Mouse (Mus musculus) embryonic fibroblast, embryonic 13.5 days (primary cell): Measurements from ENCODE around the gene Gmfg. TPM values are rescaled to one million over a fixed set of nuclear protein-coding genes. Genes with fewer than 3 reads are reported as not detected.

Experiments used
- H3K27ac ChIP-seq: 2 replicates; pipeline ENCODE4 v1.5.1; 2012; ENCODE audit warnings: low read length, control low read depth, inconsistent platforms; ENCODE audit not compliant: insufficient read depth
- H3K4me1 ChIP-seq: 2 replicates; pipeline ENCODE4 v1.6.1; 2011; ENCODE audit warnings: low read length; ENCODE audit not compliant: control insufficient read depth, insufficient read depth
- H3K4me3 ChIP-seq: 2 replicates; pipeline ENCODE4 v1.5.1; 2011; ENCODE audit warnings: mild to moderate bottlenecking, control low read depth, low read length; ENCODE audit not compliant: insufficient read depth
- CTCF ChIP-seq: IDR thresholded peaks from 2 replicates; pipeline ENCODE4 v1.5.1; 2011; ENCODE audit warnings: mild to moderate bottlenecking, control low read depth, low read length, moderate library complexity, borderline replicate concordance; ENCODE audit not compliant: insufficient read depth
- POLR2A ChIP-seq: IDR thresholded peaks from 2 replicates; pipeline ENCODE4 v1.6.1; 2011; ENCODE audit warnings: low read depth, mild to moderate bottlenecking, control low read depth, low read length, moderate library complexity
- polyA plus RNA-seq: library from polyadenylated mRNA; stranded (reverse); fragments of >200 nt; gene quantifications from 2 replicates; pipeline ENCODE4 v1.2.4, GENCODE M21; 2011; ENCODE audit warnings: low read depth; ENCODE audit not compliant: missing spikeins, insufficient read length

Gene Gmfg
- polyA plus RNA-seq, 1 experiment, result not detected

DNA sequence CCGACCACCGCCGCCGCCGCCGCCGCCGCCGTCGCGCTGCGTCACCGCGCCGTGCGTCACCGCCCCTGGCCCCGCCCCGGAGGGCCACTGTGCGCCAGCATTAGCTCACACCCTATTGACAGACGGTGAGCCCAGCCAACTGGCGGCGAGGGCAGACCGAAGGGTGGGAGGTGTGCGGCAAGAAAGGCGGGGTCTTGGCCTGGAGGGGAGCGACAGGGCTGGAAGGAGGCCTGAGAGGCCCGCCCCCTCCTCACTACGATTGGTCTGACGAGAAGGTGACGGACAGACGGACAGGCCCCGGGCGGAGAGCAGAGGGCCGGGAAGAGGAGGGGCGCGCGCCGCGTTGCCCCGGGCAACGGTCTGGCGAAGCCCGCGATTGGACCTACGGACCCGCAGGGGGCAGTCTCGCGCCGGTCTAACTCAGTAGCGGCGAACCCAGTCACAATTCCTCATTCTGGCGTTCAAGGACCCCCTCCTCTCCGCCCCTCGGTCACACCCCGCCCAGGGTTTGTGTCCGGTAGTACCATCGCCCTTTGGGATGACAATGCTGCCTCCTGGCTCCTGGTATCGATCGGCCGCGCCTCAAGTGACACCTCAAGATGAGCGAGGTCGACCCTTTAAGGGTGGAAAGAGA lies 859 bp upstream of the Gmfg start:
- Histone ChIP-seq H3K4me1 (peaks cover 7% of the 10 kb centered on the region), H3K4me3 (peak overlapping the region; percentile 60), H3K27ac (peak overlapping the region; percentile 65)
- TF ChIP-seq POLR2A, result peak; percentile 81
- TF ChIP-seq CTCF, result 0 out of 2 replicates have a peak, but pooled peaks have one; percentile 37

DNA sequence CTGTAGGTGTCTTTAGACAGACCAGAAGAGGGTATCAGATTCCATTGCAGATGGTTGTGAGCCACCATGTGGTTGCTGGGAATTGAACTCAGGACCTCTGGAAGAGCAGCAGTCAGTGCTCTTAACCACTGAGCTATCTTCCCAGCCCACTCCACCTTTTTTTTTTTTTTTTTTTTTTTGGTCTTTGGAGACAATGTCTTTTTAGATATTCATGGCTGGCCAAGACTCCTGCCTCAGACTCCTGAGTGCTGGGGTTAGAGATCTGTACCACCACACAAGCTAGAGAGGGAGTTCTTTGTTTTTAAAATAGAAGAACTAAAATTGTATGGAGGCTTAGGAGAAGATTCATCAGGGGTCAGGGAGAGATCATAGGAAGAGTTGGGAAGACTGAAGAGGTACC lies 717 bp downstream of the Gmfg start:
- TF ChIP-seq CTCF, result no peak
- no peak for TF ChIP-seq POLR2A
- Histone ChIP-seq H3K4me1 (peaks cover 6% of the 10 kb centered on the region), H3K4me3 (no peak overlapping the region), H3K27ac (no peak overlapping the region)

DNA sequence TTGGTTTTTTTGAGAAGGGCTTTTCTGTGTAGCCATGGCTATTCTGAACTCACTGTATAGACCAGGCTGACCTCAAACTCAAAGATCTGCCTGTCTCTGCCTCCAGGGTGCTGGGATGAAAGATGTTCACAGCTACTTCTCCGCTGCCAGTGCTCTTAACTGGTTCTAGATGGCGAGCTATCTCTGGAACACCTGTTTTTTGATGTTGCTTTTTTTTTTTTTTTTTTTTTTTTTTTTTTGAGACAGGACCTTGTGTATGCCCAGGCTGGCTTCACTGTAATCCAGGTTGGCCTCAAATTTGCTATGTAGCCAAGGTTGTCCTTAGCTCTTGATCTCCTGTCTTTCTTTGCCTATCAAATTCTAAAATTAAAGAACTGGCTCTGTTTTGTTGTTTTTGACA lies 1.5 kb downstream of the Gmfg start:
- TF ChIP-seq POLR2A (no peak), CTCF (no peak)
- Histone ChIP-seq H3K4me1 (no peaks in the 10 kb centered on the region), H3K27ac (no peak overlapping the region), H3K4me3 (no peak overlapping the region)

DNA sequence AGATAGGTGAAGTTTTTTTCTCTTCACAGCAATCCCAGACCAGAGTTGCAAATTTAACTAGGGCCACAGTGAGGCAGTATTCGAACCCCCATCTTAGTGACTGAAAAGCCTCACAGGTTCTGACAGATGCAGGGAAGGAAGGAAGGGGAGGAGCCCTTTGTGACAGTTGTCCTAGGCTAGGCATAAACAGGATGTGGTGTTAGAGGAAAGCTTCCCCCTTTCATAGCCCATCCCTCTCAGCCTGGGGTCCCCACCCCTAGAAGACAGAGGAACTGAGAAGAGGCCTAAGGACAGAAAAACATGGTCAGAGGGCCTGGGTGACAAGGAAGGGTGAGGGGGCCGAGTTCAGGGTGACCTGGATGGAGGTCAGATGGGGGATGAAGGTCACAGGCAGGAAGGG lies 3.5 kb downstream of the Gmfg start:
- Histone ChIP-seq H3K4me3 (no peak overlapping the region), H3K4me1 (no peaks in the 10 kb centered on the region), H3K27ac (no peak overlapping the region)
- TF ChIP-seq POLR2A (no peak), CTCF (no peak)

DNA sequence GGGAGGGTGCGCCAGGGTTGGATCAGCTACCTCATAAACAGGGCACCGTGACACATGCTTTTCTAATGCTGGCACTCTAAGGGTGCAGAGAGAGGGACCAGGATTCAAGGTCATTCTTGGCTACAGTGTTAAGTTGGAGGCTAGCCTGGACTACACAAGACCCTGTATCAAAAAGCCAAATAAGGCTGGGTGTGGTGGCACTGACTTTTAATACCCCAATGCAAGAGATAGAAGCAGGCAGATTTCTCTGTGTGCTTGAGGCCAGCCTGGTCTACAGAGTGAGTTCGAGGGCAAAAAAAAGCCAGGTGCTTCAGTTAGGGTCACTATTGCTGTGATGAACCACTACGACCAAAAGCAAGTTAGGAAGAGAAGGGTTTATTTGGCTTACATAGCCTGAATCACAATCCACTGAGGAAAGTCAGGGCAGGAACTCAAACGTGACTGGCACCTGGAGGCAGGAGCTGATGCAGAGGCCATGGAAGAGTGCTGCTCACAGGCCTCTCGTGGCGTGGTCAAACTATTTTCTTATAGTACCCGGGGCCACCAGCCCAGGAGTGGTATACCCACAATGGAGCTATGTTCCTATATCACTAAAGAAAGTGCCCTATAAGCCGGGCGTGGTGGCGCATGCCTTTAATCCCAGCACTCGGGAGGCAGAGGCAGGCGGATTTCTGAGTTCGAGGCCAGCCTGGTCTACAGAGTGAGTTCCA lies 4.7 kb downstream of the Gmfg start:
- Histone ChIP-seq H3K4me3 (no peak overlapping the region), H3K27ac (no peak overlapping the region), H3K4me1 (no peaks in the 10 kb centered on the region)
- TF ChIP-seq POLR2A (no peak), CTCF (no peak)

DNA sequence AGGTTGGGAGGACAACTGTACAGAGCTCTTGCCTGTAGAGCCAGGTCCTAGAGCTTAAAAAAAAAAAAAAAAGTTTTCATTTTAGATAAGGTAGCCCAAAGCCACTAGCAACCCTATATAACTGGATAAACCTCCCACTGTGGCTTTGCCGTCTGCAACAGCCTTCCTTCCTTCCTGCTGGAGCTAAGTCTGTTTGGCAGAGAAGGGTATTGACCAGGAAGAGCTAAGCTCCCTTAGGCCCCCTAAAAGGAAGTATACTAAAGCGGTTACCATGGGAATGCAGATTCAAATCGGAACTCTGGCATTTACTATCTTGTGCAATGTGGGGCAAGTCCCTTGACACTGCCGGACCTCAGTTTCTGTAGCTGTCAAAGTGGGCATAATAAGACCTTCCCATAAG lies 5.4 kb downstream of the Gmfg start:
- Histone ChIP-seq H3K27ac (no peak overlapping the region), H3K4me1 (no peaks in the 10 kb centered on the region), H3K4me3 (no peak overlapping the region)
- no peak for TF ChIP-seq CTCF
- no peak for TF ChIP-seq POLR2A

DNA sequence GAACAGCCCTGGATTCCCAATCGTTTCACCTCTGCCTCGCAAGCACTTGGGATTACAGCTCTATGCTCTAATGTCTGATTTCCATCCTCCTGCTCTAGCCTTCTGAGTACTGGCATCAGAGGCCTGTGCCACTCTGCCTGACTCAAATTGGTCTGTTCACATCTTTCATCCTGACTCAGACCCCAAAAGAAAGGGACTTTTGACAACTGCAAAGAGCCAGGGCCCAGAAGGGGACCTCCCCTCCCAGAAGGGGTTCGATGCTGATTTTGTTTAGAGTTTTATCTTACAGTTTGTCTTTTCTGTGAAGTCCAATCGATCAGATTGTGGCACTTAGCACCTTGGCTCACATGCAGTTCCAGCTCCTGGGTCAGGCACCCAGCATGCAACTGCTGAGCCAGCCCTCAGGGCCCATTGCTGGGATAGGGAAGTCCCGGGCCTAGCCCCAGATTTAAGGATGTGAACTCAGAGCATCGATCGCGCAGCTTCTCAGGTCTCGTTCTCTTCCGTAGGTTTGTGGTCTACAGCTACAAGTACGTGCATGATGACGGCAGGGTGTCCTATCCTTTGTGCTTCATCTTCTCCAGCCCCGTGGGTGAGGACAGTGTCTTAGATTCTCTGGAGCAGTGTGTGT lies 7.2 kb downstream of the Gmfg start:
- Histone ChIP-seq H3K27ac (no peak overlapping the region), H3K4me1 (no peaks in the 10 kb centered on the region), H3K4me3 (no peak overlapping the region)
- TF ChIP-seq POLR2A (no peak), CTCF (no peak)

DNA sequence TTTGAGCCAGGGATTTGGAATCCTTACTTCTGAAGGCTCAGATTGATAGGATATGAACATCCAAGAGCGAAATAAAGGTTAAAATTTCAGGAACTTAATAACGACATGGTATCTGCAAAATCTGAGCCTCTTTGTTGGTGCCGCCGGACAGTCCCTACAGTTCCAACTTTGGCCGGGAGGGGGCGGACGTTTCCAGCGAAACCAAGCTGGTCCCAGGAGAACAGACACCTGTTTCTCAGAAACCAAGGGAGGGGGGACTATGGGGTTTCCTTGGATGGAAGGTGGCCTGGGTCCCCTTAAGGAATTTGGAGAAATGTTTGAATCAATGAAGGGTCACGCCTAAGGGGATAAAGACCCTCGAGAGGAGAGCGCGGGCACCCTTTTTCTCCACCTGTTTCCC lies 9.2 kb downstream of the Gmfg start:
- no peak overlapping the region for H3K4me3 ChIP-seq
- no peaks in the 10 kb centered on the region for H3K4me1 ChIP-seq
- H3K27ac ChIP-seq, result no peak overlapping the region
- TF ChIP-seq CTCF (peak; percentile 57), POLR2A (no peak)

DNA sequence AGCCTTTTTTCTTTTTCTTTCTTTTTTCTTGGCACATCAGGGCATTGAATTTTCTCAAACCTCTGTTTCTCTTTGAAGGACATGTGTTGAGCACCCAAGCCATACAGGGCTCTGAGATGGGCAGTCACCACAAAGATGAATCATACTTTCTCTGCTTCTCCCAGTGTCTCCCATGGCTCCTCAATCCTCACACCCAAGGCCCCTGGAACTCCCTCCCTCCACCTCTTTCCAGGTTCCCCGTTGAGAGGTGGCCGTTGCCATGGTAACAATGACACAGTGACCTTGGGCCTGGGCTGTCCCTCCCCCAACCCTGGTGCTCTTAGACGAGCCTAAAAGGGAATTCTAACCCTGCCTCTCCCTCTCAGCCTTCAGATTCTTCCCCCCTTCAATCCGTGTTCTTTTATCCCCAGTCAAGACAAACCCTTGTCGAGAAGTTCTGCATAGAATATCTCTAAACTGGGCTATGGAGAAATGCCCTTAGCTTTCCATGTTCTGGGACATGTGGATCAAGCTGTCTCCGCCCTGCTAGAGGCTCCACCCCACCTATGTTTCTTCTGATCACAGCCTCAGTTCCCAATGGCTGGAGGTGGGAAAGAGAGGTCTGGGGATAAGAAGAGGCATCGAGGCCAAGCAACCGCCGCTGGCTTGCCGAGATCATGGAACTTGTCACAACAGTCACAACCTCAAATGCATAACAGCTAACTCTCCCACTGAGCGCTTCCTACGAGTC lies 10.0 kb downstream of the Gmfg start:
- TF ChIP-seq CTCF (no peak), POLR2A (no peak)
- Histone ChIP-seq H3K4me1 (no peaks in the 10 kb centered on the region), H3K4me3 (no peak overlapping the region), H3K27ac (no peak overlapping the region)
